Mouse (Mus musculus) stomach, embryonic 15.5 days (tissue): ENCODE measurements at regions not wholly inside any gene's neighbourhood (a gene's known extent, or its start where the extent isn't known, plus 50 kb on each side); places are given as distances from the start of the nearest gene placed in this dataset.
"Not testable (repeated sequence)": the region's sequence is repeated elsewhere in the genome, so short reads cannot be mapped to it uniquely, and the experiment has no call there.

Experiments
- ATAC-seq: fragments of 200-750 bp; cut with Nextera tagmentation; 2 replicates; pipeline ENCODE4 v1.8.0; 2017; ENCODE audit warnings: low read depth, moderate number of reproducible peaks, moderate TSS enrichment; ENCODE audit not compliant: insufficient read depth, low FRiP score
- H3K27ac ChIP-seq: fragments of 300-500 bp; sonication (generic); 2 replicates; pipeline ENCODE4 v1.5.1; 2015; ENCODE audit warnings: mild to moderate bottlenecking, inconsistent platforms
- H3K27me3 ChIP-seq: fragments of 300-500 bp; sonication (generic); replicated peaks from 2 replicates; pipeline ENCODE4 v1.6.1; 2015; ENCODE audit warnings: inconsistent platforms
- H3K36me3 ChIP-seq: fragments of 300-500 bp; sonication (generic); 2 replicates; pipeline ENCODE4 v1.6.1; 2015; ENCODE audit warnings: inconsistent platforms
- H3K4me1 ChIP-seq: fragments of 300-500 bp; sonication (generic); 2 replicates; pipeline ENCODE4 v1.6.1; 2015; ENCODE audit warnings: inconsistent platforms
- H3K4me2 ChIP-seq: fragments of 300-500 bp; sonication (generic); 2 replicates; pipeline ENCODE4 v1.6.1; 2015; ENCODE audit warnings: mild to moderate bottlenecking, inconsistent platforms
- H3K4me3 ChIP-seq: fragments of 300-500 bp; sonication (generic); replicated peaks from 2 replicates; pipeline ENCODE4 v1.5.1; 2015; ENCODE audit warnings: inconsistent platforms
- H3K9ac ChIP-seq: fragments of 300-500 bp; sonication (generic); 2 replicates; pipeline ENCODE4 v1.6.1; 2015; ENCODE audit warnings: inconsistent platforms
- H3K9me3 ChIP-seq: fragments of 300-500 bp; sonication (generic); 2 replicates; pipeline ENCODE4 v1.6.1; 2016; ENCODE audit warnings: inconsistent platforms
- WGBS: fragments of 180-500 bp; shearing (Covaris S2); methylation state at CpG from one replicate; pipeline ENCODE4 v1.1.7; 2015; 5-methylcytosine and 5-hydroxymethylcytosine counted together

DNA sequence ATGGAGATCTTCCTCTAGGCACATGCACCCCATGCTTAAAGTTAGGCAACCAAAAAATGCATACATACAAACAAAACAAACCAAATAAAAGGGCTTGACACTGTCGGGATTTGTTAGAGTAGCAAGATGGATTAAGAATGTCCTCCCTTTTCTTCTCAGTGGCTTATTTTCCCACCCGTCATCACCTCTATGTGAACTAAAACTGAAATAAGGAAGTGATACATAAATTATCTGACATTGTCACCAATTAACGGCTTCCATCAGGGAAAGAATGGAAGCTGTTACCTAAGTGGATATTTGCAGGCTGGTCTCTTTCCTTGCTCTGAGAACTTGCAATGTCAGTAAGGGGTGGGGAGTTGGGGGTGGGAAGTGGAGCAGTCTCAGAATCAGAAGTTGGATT is 541.5 kb downstream of the Diaph3 start:
- H3K36me3 ChIP-seq: no peaks in the 10 kb centered on the region
- H3K27ac ChIP-seq: no peak overlapping the region
- WGBS: 57% methylated on average over 3 of the region's 3 CpGs
- ATAC-seq: no peak
- no peaks in the 10 kb centered on the region for H3K27me3 ChIP-seq
- H3K9me3 ChIP-seq: no peaks in the 10 kb centered on the region
- H3K4me2 ChIP-seq: no peak overlapping the region
- H3K4me3 ChIP-seq: no peak overlapping the region
- no peak overlapping the region for H3K9ac ChIP-seq
- H3K4me1 ChIP-seq: no peaks in the 10 kb centered on the region

DNA sequence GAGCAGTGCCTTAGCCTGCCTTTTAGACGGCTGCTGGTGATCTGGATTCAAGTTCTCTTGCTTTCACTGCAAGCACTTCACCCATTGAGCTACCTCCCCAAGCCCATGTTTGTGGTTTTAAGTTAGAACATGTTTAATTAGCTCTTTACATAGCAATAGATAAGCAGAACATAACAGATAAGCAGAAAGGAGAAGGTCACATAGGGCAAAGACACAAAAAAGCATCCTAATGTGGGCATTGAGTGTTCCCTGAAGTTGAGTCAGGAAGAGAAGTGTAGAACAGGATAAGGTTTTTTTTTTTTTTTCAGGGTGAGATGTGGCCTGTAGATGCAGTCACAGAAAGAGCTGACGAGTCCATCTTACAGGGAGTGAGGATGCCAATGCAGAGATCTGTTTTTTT is 552.5 kb downstream of the Diaph3 start:
- 84% methylated on average over 2 of the region's 2 CpGs for WGBS
- Histone ChIP-seq H3K4me2 (no peak overlapping the region), H3K4me3 (no peak overlapping the region), H3K4me1 (no peaks in the 10 kb centered on the region), H3K36me3 (no peaks in the 10 kb centered on the region), H3K27me3 (no peaks in the 10 kb centered on the region), H3K27ac (no peak overlapping the region), H3K9ac (no peak overlapping the region), H3K9me3 (no peaks in the 10 kb centered on the region)
- no peak for ATAC-seq

DNA sequence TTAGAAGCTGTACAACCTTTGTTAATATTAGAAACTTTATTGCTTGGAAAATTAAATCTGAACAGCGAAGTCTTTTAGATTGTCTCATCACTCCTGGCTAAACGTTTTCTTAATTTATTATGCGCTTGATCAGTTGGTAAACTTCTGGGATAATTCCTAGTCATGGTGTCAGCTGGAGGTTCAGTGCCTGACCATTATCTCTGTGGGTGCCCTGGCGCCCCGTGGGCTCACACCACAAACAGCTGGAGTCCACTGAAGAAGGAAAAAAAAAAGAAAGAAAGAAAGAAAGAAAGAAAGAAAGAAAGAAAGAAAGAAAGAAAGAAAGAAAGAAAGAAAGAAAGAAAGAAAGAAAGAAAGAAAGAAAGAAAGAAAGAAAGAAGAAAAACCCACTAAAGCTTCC is 555.1 kb downstream of the Diaph3 start:
- H3K4me3 ChIP-seq, H3K27me3 ChIP-seq, H3K27ac ChIP-seq, H3K9ac ChIP-seq, H3K4me2 ChIP-seq, H3K36me3 ChIP-seq, H3K9me3 ChIP-seq, ATAC-seq, H3K4me1 ChIP-seq: not testable (repeated sequence)
- 64% methylated on average over 5 of the region's 5 CpGs for WGBS

DNA sequence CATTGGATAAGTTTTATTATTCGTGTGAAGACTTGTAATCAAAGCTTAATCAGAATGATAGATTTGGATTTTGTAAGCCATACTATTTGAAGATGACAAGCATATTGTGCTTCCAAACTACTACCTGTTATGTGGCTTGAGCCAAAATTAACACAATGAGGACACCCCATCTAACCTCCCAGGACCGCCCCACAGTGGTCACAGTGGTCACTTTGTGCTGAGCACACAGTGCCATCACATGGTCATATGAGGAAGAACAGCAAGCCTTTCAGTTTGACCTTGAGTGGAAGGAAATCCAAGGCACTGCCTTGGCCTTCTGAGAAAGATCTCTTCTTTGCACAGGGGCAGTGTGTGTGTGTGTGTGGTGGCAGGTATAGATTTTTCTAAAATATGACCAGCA is 578.3 kb downstream of the Diaph3 start:
- no peaks in the 10 kb centered on the region for H3K36me3 ChIP-seq
- no peaks in the 10 kb centered on the region for H3K27me3 ChIP-seq
- H3K4me1 ChIP-seq: no peaks in the 10 kb centered on the region
- no peak; the same call in 1 of the 2 replicates for ATAC-seq
- no peak overlapping the region for H3K9ac ChIP-seq
- no peak overlapping the region for H3K27ac ChIP-seq
- no peak overlapping the region for H3K4me3 ChIP-seq
- no peaks in the 10 kb centered on the region for H3K9me3 ChIP-seq
- no peak overlapping the region for H3K4me2 ChIP-seq
- 59% methylated on average over 2 of the region's 2 CpGs for WGBS

DNA sequence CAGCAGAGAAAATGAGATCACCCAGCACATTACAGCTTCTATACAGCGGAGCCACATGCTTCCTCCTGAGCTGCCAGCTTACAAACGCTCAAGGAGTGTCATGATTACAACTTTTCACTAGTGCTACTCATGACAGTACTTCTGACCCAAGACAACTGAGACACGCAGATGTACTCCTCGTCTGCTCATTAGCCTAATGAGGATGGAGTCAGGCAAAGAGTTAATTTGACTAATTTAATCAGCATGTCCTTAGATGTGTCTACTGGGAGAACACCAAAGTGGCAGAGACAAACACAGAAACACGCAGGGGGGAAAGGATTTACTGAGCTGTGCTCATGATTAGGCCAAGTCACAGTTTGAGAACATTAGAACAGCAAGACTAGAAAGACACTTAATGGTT is 603.0 kb downstream of the Diaph3 start:
- no peaks in the 10 kb centered on the region for H3K4me1 ChIP-seq
- H3K9ac ChIP-seq: no peak overlapping the region
- H3K27me3 ChIP-seq: no peaks in the 10 kb centered on the region
- ATAC-seq: no peak
- no peak overlapping the region for H3K4me2 ChIP-seq
- H3K9me3 ChIP-seq: no peaks in the 10 kb centered on the region
- no peak overlapping the region for H3K27ac ChIP-seq
- no peaks in the 10 kb centered on the region for H3K36me3 ChIP-seq
- 74% methylated on average over 5 of the region's 5 CpGs for WGBS
- H3K4me3 ChIP-seq: no peak overlapping the region

DNA sequence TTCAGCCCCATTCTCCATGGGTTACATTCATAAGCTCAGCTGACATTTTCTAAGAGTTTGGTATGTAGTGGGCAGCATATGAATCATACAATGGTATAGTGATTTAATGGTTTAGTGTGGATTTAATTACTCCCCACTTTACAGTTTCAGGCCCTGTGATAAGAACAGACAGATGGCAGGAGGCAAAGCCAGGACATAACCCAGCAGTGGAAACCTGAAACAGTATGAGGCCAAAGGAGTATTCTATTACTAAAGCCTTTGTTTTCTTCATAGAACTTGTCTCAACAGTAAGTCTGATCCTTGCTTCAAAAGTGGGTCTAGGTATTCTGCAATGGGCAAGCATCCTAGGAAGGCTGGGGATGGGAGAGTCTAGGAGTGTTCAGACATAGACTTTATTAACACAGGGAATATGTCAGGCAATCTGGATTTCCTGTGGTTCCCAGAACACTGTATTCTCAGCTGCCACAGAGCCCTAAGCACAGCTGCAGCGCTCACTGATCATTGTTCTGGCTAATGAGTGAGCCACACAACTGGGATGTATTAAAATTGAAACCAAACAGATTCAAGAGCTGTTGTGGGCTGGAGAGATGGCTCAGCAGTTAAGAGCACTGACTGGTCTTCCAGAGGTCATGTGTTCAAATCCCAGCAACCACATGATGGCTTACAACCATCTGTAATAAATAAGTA is 604.6 kb downstream of the Diaph3 start:
- 86% methylated on average over 1 of the region's 1 CpGs for WGBS
- ATAC-seq: no peak

DNA sequence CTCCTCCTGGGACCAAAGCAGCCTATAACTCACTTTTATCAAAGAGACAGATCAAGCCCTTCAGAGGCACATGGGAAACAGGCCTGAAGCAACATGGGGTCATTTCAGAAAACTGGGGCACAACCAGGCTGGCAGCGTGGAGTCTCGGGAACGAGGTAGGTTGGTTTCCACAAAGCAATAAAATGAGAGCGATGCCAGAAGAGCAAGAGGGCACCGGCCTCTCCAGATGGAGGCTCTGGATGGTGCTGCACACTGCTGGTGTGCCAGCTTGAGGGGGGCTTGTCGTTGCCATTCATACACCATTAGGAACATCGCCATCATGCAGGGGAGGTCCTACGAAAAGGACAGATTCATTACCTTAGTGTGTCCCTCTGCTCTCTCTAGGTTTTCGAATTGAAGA is 630.6 kb downstream of the Diaph3 start:
- no peak for ATAC-seq
- 88% methylated on average over 9 of the region's 9 CpGs for WGBS

More for the DNA sequence above, 604.6 kb downstream of the Diaph3 start:
- no peak overlapping the region for H3K4me2 ChIP-seq
- no peak overlapping the region for H3K4me3 ChIP-seq
- H3K27ac ChIP-seq: no peak overlapping the region
- no peak overlapping the region for H3K9ac ChIP-seq
- no peaks in the 10 kb centered on the region for H3K9me3 ChIP-seq
- H3K27me3 ChIP-seq: no peaks in the 10 kb centered on the region
- H3K36me3 ChIP-seq: no peaks in the 10 kb centered on the region
- no peaks in the 10 kb centered on the region for H3K4me1 ChIP-seq

DNA sequence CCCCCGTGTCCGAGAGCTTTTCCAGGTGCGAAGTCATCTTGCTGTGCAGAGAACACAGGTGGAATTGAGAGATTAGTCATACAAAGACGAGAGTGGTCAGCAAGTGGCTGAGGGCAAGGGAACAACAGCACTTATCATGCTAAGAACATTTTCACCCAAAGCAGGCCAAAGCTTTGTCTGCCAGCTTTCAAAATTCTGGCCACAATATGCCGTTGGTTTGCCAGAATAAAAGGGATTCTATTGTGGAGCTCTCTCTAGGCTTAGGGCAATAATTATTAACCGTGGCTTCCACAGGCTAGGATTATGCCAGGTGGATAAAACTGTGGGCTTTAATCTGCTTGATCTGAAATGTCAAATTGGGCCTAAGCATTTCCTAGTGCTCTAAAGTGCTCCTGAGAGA is 631.3 kb downstream of the Diaph3 start:
- Histone ChIP-seq H3K4me1 (no peaks in the 10 kb centered on the region), H3K36me3 (no peaks in the 10 kb centered on the region), H3K27me3 (no peaks in the 10 kb centered on the region), H3K9me3 (no peaks in the 10 kb centered on the region), H3K27ac (no peak overlapping the region), H3K4me3 (no peak overlapping the region), H3K9ac (no peak overlapping the region), H3K4me2 (no peak overlapping the region)
- 86% methylated on average over 6 of the region's 6 CpGs for WGBS
- ATAC-seq: no peak

More for the DNA sequence above, 630.6 kb downstream of the Diaph3 start:
- H3K36me3 ChIP-seq: no peaks in the 10 kb centered on the region
- H3K9me3 ChIP-seq: no peaks in the 10 kb centered on the region
- no peak overlapping the region for H3K4me3 ChIP-seq
- H3K27me3 ChIP-seq: no peaks in the 10 kb centered on the region
- no peak overlapping the region for H3K27ac ChIP-seq
- no peak overlapping the region for H3K9ac ChIP-seq
- no peak overlapping the region for H3K4me2 ChIP-seq
- H3K4me1 ChIP-seq: no peaks in the 10 kb centered on the region

DNA sequence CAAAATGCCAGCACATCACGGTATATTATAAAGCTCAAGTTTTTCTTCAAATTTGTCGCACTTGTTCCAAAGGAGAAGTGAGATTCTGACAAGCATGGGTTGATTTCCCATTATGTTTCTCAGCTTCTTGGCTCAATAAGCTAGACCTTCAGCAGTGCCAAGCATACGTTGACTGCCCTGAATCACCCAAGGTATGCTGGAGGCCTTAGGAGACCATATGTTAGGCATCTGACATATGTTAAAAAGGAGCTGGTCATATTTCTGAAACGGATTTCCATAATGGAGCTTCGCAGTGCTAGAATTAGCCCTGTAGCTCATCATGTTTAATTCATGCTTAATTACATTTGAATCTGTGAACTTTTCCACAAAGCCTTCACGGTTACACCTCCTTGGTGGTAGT is 634.7 kb downstream of the Diaph3 start:
- Histone ChIP-seq H3K9me3 (no peaks in the 10 kb centered on the region), H3K36me3 (no peaks in the 10 kb centered on the region), H3K27me3 (no peaks in the 10 kb centered on the region), H3K4me1 (no peaks in the 10 kb centered on the region), H3K4me2 (no peak overlapping the region), H3K27ac (no peak overlapping the region), H3K9ac (no peak overlapping the region), H3K4me3 (no peak overlapping the region)
- 87% methylated on average over 6 of the region's 6 CpGs for WGBS
- ATAC-seq: no peak

DNA sequence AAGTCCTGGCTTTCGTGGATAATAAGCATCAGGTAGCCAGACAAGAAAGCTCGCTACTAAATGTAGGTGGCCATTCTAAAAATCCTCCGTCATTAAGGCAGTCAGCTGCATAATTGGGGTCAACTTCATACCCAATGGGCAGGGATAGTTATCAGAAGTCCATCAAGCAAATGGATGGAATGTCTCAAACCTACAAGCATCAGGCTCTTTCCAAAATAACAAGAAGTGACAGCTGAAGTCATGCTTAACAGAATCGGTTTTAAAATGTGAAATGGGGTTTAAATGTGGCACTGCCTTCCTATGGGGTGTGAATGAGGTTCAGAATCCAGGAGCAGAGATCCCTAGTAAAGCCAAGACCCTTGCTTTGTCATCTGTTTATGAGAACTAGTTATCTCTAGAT is 650.2 kb downstream of the Diaph3 start:
- Histone ChIP-seq H3K4me2 (no peak overlapping the region), H3K4me3 (no peak overlapping the region), H3K36me3 (no peaks in the 10 kb centered on the region), H3K9ac (no peak overlapping the region), H3K27ac (no peak overlapping the region), H3K27me3 (no peaks in the 10 kb centered on the region), H3K9me3 (no peaks in the 10 kb centered on the region), H3K4me1 (no peaks in the 10 kb centered on the region)
- WGBS: 81% methylated on average over 4 of the region's 4 CpGs
- ATAC-seq: no peak

DNA sequence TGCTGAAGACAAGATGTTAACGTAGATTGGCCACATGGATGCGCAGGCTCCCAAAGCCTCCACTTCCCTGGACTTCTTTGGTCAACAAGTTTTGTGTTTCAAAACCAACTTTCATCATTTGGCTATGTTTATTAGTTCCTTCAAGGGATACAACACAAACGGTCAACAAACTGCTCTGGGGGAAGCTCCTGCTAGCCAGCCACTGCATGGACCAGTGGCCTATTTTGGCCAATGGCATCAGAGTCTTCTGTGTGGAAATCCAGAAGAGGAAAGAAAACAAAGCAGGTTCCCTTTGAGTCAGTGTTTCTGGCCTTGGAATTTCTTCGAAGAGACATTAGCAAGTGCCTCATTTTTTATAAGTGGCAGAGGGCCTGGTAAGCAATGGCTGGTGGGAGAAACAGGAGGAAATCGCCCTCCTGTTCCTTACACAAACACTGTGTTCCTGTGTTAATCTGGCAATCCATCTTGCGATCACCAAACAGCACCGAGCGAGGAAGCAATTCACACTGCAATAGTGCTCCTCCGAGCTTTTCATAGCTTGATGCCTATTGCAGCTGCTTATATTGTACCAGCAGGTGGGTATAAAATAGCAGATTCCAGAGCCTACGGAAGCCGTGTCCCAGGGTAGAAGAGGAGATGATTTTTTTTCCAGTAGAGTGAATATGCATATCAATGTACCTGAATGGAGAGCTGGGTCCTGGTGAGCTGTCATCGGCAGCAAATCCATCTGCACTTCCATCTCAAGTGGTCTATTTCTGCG is 651.0 kb downstream of the Diaph3 start:
- no peak overlapping the region for H3K27ac ChIP-seq
- H3K4me1 ChIP-seq: no peaks in the 10 kb centered on the region
- no peaks in the 10 kb centered on the region for H3K9me3 ChIP-seq
- 37% methylated on average over 13 of the region's 13 CpGs for WGBS
- no peak overlapping the region for H3K4me3 ChIP-seq
- no peaks in the 10 kb centered on the region for H3K36me3 ChIP-seq
- H3K9ac ChIP-seq: no peak overlapping the region
- H3K27me3 ChIP-seq: no peaks in the 10 kb centered on the region
- ATAC-seq: no peak
- H3K4me2 ChIP-seq: no peak overlapping the region

DNA sequence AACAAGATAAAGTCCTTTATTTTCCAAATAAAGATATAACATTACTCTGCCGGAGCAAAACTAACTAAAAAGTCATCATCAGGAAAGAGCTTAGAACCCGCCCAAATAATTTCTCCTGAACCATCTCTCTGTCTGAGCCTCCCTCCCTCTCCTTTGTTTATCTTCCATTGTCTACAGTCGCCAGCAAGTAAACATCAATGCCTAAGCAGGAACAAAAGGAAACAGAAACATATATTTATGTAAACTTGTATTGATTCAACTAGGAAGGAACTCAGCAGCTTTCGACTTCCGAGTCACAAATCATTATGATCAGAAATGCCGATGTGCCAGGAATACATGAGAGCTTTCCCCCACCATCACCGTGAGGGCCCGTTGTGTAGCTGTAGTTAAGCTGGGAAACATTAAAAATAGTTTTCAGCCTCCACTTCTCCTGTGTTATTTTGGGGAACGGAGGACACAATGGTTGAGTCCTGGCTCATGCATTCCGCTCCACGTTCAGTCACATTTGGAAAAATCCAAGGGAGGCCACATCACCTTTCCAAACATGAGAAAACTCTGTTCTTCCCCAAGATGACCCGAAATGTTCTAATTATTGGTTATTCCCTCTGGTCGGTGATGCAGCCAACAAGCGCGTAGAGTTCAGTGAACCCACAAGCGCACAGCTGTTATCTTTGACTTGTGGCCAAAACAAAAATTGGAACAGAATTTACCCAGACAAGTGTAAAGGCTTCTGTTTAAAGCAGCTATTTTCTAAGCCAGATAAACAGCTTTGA is 651.8 kb downstream of the Diaph3 start:
- Histone ChIP-seq H3K9ac (no peak overlapping the region), H3K36me3 (no peaks in the 10 kb centered on the region), H3K27ac (no peak overlapping the region), H3K4me1 (no peaks in the 10 kb centered on the region), H3K27me3 (no peaks in the 10 kb centered on the region), H3K4me3 (no peak overlapping the region), H3K9me3 (no peaks in the 10 kb centered on the region), H3K4me2 (no peak overlapping the region)
- ATAC-seq: no peak
- 61% methylated on average over 16 of the region's 16 CpGs for WGBS
